ENCODE assay signal across 17 mouse cellular contexts in the genomic region with DNA sequence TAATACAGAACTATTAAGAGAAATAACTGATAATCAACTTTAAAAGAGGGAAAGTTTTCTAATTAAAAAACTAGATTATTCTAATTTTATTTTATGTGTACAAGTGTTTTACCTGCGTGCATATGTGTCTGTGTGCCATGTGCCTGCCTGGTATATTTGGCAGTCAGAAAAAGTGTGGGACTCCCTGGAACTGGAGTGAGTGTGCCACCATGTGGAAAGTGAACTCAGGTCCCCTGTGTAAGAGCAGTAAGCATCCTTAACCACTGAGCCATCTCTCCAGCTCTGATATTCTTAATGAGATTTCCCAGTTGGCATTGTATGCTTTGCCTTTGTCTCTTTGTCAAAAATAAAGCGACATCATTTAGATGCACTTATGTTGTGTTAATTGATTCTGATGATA. TPM values are rescaled to one million over a fixed set of nuclear protein-coding genes. Genes with fewer than 3 reads are reported as not detected.
"Had no signal": no experiment of that assay in that cellular context is flagged by ENCODE, and none has a peak within 500 bp of the region (broad histone marks: within the 10 kb centered on the region; RNA-seq: fewer than 3 reads in every experiment).

No protein-coding gene starts in this region.

- H3K9me3 ChIP-seq: neural tube, embryonic 15.5 days; stomach, embryonic 15.5 days had no signal

- H3K36me3 ChIP-seq: neural tube, embryonic 15.5 days; stomach, embryonic 15.5 days had no signal

- H3K4me3 ChIP-seq: neural tube, embryonic 15.5 days; stomach, embryonic 15.5 days had no signal

- H3K9ac ChIP-seq: neural tube, embryonic 15.5 days; stomach, embryonic 15.5 days had no signal

- DNase-seq: retina, postnatal 1 day; right cerebral cortex, adult 18-20 months; right cerebral cortex, postnatal 14 days; right cerebral cortex, postnatal 25 days; right cerebral cortex, postnatal 4 days; spleen, adult 18-20 months; thymus, adult 18-20 months; thymus, adult 2 months; thymus, postnatal 14 days; thymus, postnatal 25 days; thymus, postnatal 36 days; thymus, postnatal 4 days had no signal

- H3K4me2 ChIP-seq: neural tube, embryonic 15.5 days; stomach, embryonic 15.5 days had no signal

- H3K27ac ChIP-seq: neural tube, embryonic 15.5 days; stomach, embryonic 15.5 days; stomach, postnatal 0 days had no signal

- H3K27me3 ChIP-seq: neural tube, embryonic 15.5 days; stomach, embryonic 15.5 days had no signal

- H3K4me1 ChIP-seq: neural tube, embryonic 15.5 days; stomach, embryonic 15.5 days had no signal

RNA-seq across cellular contexts. Expression of a gene that starts 20.3 kb away (rescaled TPM):
- total RNA-seq: neutrophil, adult 5-6 weeks had no signal
- polyA plus RNA-seq: small intestine, adult 2 months had no signal
